Mouse (Mus musculus): ENCODE measurements around the gene Fam184b. TPM values are rescaled to one million over a fixed set of nuclear protein-coding genes. Genes with fewer than 3 reads are reported as not detected.
A peak's percentile ranks its signal among the peaks of the same experiment; 100 is the strongest.

Fam184b gene
- total and polyA plus RNA-seq, 3 experiments = not detected

- H3K27ac ChIP-seq (ENCODE audit: insufficient read depth, low read depth) = no peak overlapping the region
- no peak overlapping the region for H3K4me2 ChIP-seq (ENCODE audit: insufficient read depth, low read depth, poor library complexity, severe bottlenecking)
- TF ChIP-seq NRF1 (IDR thresholded peaks at IDR 0.05; ENCODE audit: low read depth, low read length) (no peak), IRF4 (IDR thresholded peaks at IDR 0.05; ENCODE audit: low read depth, low read length) (no peak), MXI1 (IDR thresholded peaks at IDR 0.05; ENCODE audit: low read depth, low read length) (no peak), BHLHE40 (IDR thresholded peaks at IDR 0.05; ENCODE audit: low read depth, low read length) (no peak), MEF2A (IDR thresholded peaks at IDR 0.05; ENCODE audit: borderline replicate concordance, low read depth, low read length) (no peak), MAFK (IDR thresholded peaks at IDR 0.05; ENCODE audit: insufficient replicate concordance, low read length) (no peak), ZKSCAN1 (IDR thresholded peaks at IDR 0.05; ENCODE audit: borderline replicate concordance, low read depth, low read length) (no peak)
- H3K4me3 ChIP-seq (replicated peaks in 1 of 3; ENCODE audit: low read depth in 2 of 3, low read length in 2 of 3, poor library complexity in 1 of 3) = no peak overlapping the region
- H3K4me1 ChIP-seq (ENCODE audit: control insufficient read depth in 1 of 2, insufficient read depth in 2 of 2) = peaks cover 0 to 22% of the 10 kb centered on the region in 2 experiments; a peak in 2 of 4 replicates
- dilution Hi-C loops (cut with MboI; ENCODE audit: extremely low pct_ligation_motif_present, extremely low pct_unique_long_range_greater_than_20kb, low sequenced_read_pairs) (no loop called here), in situ Hi-C loops (cut with MboI; ENCODE audit: low pct_ligation_motif_present, low pct_unique_long_range_greater_than_20kb, low sequenced_read_pairs) (no loop called here)
- H3K36me3 ChIP-seq (replicated peaks in 1 of 2; ENCODE audit: control insufficient read depth in 1 of 2, insufficient read depth in 1 of 2, low read length in 1 of 2) = peaks cover 47 to 91% of the 10 kb centered on the region in 2 experiments
- H3K79me2 ChIP-seq (replicated peaks; ENCODE audit: control insufficient read depth, extremely low read depth, insufficient read depth, poor library complexity, severe bottlenecking) = no peaks in the 10 kb centered on the region
- no peaks in the 10 kb centered on the region for H3K9me3 ChIP-seq (replicated peaks; ENCODE audit: low read length)
- no peak overlapping the region for H3K9ac ChIP-seq (ENCODE audit: insufficient read depth, low read depth)
- H3K27me3 ChIP-seq (replicated peaks) = no peaks in the 10 kb centered on the region
- DNase-seq (ENCODE audit: extremely low read depth) = no peak
Observed at GRCm38 (mm10) chr5:45510071-45510470, 129.3 kb downstream of the Fam184b start.

- Histone ChIP-seq H3K36me3 (replicated peaks in 1 of 2; ENCODE audit: control insufficient read depth in 1 of 2, insufficient read depth in 1 of 2, low read length in 1 of 2) (peaks cover 41 to 69% of the 10 kb centered on the region in 2 experiments), H3K4me2 (ENCODE audit: insufficient read depth, low read depth, poor library complexity, severe bottlenecking) (peak overlapping the region; percentile 23), H3K4me1 (ENCODE audit: control insufficient read depth in 1 of 2, insufficient read depth in 2 of 2) (peaks cover 6 to 50% of the 10 kb centered on the region in 2 experiments), H3K27me3 (replicated peaks) (no peaks in the 10 kb centered on the region), H3K79me2 (replicated peaks; ENCODE audit: control insufficient read depth, extremely low read depth, insufficient read depth, poor library complexity, severe bottlenecking) (peaks cover 16% of the 10 kb centered on the region), H3K9me3 (replicated peaks; ENCODE audit: low read length) (no peaks in the 10 kb centered on the region), H3K27ac (ENCODE audit: insufficient read depth, low read depth) (peak overlapping the region; percentile 69), H3K4me3 (replicated peaks in 1 of 3; ENCODE audit: low read depth in 2 of 3, low read length in 2 of 3, poor library complexity in 1 of 3) (peak overlapping the region in 1 of 3 experiments; percentile 12), H3K9ac (ENCODE audit: insufficient read depth, low read depth) (no peak overlapping the region)
- peak; percentile 86 for DNase-seq (ENCODE audit: extremely low read depth)
- TF ChIP-seq POLR2AphosphoS2 (IDR thresholded peaks at IDR 0.05; ENCODE audit: low read depth, low read length) (no peak), ZMIZ1 (IDR thresholded peaks at IDR 0.05; ENCODE audit: low read depth, low read length) (0 out of 2 replicates have a peak, but pooled peaks have one; percentile 27), RCOR1 (conservative IDR thresholded peaks at IDR 0.05; ENCODE audit: low read depth, low read length) (0 out of 2 replicates have a peak, but pooled peaks have one; percentile 32), JUN (IDR thresholded peaks at IDR 0.05; ENCODE audit: insufficient read depth, low read depth, low read length) (peak; percentile 12; the same call in 1 of the 2 replicates), MEF2A (IDR thresholded peaks at IDR 0.05; ENCODE audit: borderline replicate concordance, low read depth, low read length) (peak; percentile 71; the same call in 1 of the 2 replicates), CTCF (conservative IDR thresholded peaks at IDR 0.05 in 1 of 2, IDR thresholded peaks at IDR 0.05 in 1 of 2; ENCODE audit: low read depth in 2 of 2, low read length in 2 of 2) (no peak), MAFK (IDR thresholded peaks at IDR 0.05; ENCODE audit: insufficient replicate concordance, low read length) (peak; percentile 71; the same call in 1 of the 2 replicates), TCF12 (IDR thresholded peaks at IDR 0.05; ENCODE audit: low read depth, low read length) (0 out of 2 replicates have a peak, but pooled peaks have one; percentile 21), CHD2 (IDR thresholded peaks at IDR 0.05; ENCODE audit: low read length) (no peak), JUND (conservative IDR thresholded peaks at IDR 0.05; ENCODE audit: low read depth, low read length) (peak; percentile 56; the same call in 1 of the 2 replicates), USF1 (IDR thresholded peaks at IDR 0.05; ENCODE audit: low read depth, low read length) (no peak), SMC3 (IDR thresholded peaks at IDR 0.05; ENCODE audit: low read depth, low read length) (no peak), ZKSCAN1 (IDR thresholded peaks at IDR 0.05; ENCODE audit: borderline replicate concordance, low read depth, low read length) (no peak), BHLHE40 (IDR thresholded peaks at IDR 0.05; ENCODE audit: low read depth, low read length) (peak; percentile 35; the same call in 1 of the 2 replicates), ZNF384 (IDR thresholded peaks at IDR 0.05; ENCODE audit: low read depth, low read length) (no peak), NRF1 (IDR thresholded peaks at IDR 0.05; ENCODE audit: low read depth, low read length) (no peak), MXI1 (IDR thresholded peaks at IDR 0.05; ENCODE audit: low read depth, low read length) (peak; percentile 46; the same call in 1 of the 2 replicates), SIN3A (IDR thresholded peaks at IDR 0.05; ENCODE audit: low read length) (peak; percentile 63; the same call in 1 of the 2 replicates), MAZ (IDR thresholded peaks at IDR 0.05; ENCODE audit: low read depth, low read length) (0 out of 2 replicates have a peak, but pooled peaks have one; percentile 33), CHD1 (IDR thresholded peaks at IDR 0.05; ENCODE audit: low read depth, low read length) (0 out of 2 replicates have a peak, but pooled peaks have one; percentile 69), EP300 (IDR thresholded peaks at IDR 0.05; ENCODE audit: low read length) (peak; percentile 81), ETS1 (conservative IDR thresholded peaks at IDR 0.05; ENCODE audit: low read depth, low read length) (peak; percentile 79), PAX5 (IDR thresholded peaks at IDR 0.05; ENCODE audit: low read length) (no peak), IRF4 (IDR thresholded peaks at IDR 0.05; ENCODE audit: low read depth, low read length) (peak; percentile 81)
- in situ Hi-C loops (cut with MboI; ENCODE audit: low pct_ligation_motif_present, low pct_unique_long_range_greater_than_20kb, low sequenced_read_pairs) = no loop called here
- dilution Hi-C loops (cut with MboI; ENCODE audit: extremely low pct_ligation_motif_present, extremely low pct_unique_long_range_greater_than_20kb, low sequenced_read_pairs) = no loop called here
Observed at GRCm38 (mm10) chr5:45497564-45497963, 141.8 kb downstream of the Fam184b start.
